Mouse (Mus musculus): ENCODE measurements around the gene Fxyd5. TPM values are rescaled to one million over a fixed set of nuclear protein-coding genes. Genes with fewer than 3 reads are reported as not detected.

The Fxyd5 gene
- polyA plus RNA-seq, 1 experiment from 2014 or later: 32.6 TPM

GRCm38 (mm10) chr7:31050487-31050886 lies 8.2 kb upstream of the Fxyd5 start:
- Histone ChIP-seq H3K4me3 (ENCODE audit: low read length) (peak overlapping the region; percentile 8; the same call in 1 of the 2 replicates), H3K27me3 (ENCODE audit: insufficient read depth, low read length) (peaks cover 62% of the 10 kb centered on the region)
- 2% methylated on average over 6 of the region's 6 CpGs for WGBS

GRCm38 (mm10) chr7:31049846-31050281 lies 7.6 kb upstream of the Fxyd5 start:
- peak overlapping the region; percentile 37 for H3K4me2 ChIP-seq (replicated peaks; ENCODE audit: low read depth, low read length)
- no peak for ATAC-seq (ENCODE audit: low FRiP score, low TSS enrichment)
- no peaks in the 10 kb centered on the region for H3K36me3 ChIP-seq (ENCODE audit: insufficient read depth, low read length)
- no peak overlapping the region for H3K27ac ChIP-seq (ENCODE audit: low read length)
- 1% methylated on average over 10 of the region's 15 CpGs for WGBS
- 0 out of 2 replicates have a peak overlapping the region, but pooled peaks have one; percentile 5 for H3K9ac ChIP-seq (replicated peaks; ENCODE audit: low read length)
- no peaks in the 10 kb centered on the region for H3K9me3 ChIP-seq (ENCODE audit: low read length)
- peaks cover 42% of the 10 kb centered on the region for H3K4me1 ChIP-seq (ENCODE audit: insufficient read depth, low read length)
- H3K4me3 ChIP-seq (ENCODE audit: low read length): peak overlapping the region; percentile 8
- peaks cover 62% of the 10 kb centered on the region for H3K27me3 ChIP-seq (ENCODE audit: insufficient read depth, low read length)

More at GRCm38 (mm10) chr7:31050487-31050886, 8.2 kb upstream of the Fxyd5 start:
- ATAC-seq (ENCODE audit: low FRiP score, low TSS enrichment): no peak
- Histone ChIP-seq H3K9ac (replicated peaks; ENCODE audit: low read length) (no peak overlapping the region), H3K27ac (ENCODE audit: low read length) (no peak overlapping the region), H3K4me1 (ENCODE audit: insufficient read depth, low read length) (peaks cover 48% of the 10 kb centered on the region), H3K4me2 (replicated peaks; ENCODE audit: low read depth, low read length) (peak overlapping the region; percentile 37; the same call in 1 of the 2 replicates), H3K9me3 (ENCODE audit: low read length) (no peaks in the 10 kb centered on the region), H3K36me3 (ENCODE audit: insufficient read depth, low read length) (no peaks in the 10 kb centered on the region)

DNA sequence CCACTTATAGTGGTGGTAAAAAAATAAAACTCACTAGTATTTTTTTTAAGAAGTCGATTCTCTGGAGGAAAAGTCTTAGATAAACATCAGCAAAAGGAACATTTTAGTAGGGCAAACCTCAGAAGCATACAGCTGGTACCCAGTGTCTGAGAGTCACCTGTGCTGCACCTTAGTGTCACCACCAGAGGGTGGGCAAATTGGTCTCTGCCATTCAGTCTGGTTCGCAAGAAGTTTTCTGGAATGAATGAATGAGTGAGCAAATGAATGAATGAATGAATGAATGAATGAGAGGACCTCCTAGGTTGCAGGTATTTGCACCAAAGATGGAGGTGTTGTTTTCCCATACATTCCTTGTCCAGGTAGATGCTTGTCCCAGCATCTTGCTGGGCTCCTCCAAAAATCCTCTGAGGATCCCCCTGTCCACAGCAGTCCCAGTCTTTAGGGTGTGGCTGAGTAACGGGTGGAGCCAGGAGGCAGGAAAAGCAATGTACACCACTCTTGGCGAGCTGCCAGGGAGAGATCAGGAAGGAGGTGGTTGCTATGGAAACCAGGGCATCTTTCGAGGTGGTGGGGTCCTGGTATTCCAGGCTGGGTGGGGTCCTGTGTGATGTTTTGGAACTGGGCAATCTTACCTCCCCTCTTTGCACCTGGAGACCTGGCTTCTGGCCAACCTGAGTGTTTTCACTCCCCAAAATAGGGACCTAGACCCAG lies 7.0 kb upstream of the Fxyd5 start:
- H3K9ac ChIP-seq (replicated peaks; ENCODE audit: low read length): no peak overlapping the region
- peak overlapping the region; percentile 8 for H3K4me3 ChIP-seq (ENCODE audit: low read length)
- peaks cover 64% of the 10 kb centered on the region for H3K27me3 ChIP-seq (ENCODE audit: insufficient read depth, low read length)
- H3K36me3 ChIP-seq (ENCODE audit: insufficient read depth, low read length): no peaks in the 10 kb centered on the region
- no peak for ATAC-seq (ENCODE audit: low FRiP score, low TSS enrichment)
- H3K27ac ChIP-seq (ENCODE audit: low read length): no peak overlapping the region
- 16% methylated on average over 5 of the region's 5 CpGs for WGBS
- no peaks in the 10 kb centered on the region for H3K9me3 ChIP-seq (ENCODE audit: low read length)
- peak overlapping the region; percentile 37; the same call in 1 of the 2 replicates for H3K4me2 ChIP-seq (replicated peaks; ENCODE audit: low read depth, low read length)
- peaks cover 36% of the 10 kb centered on the region for H3K4me1 ChIP-seq (ENCODE audit: insufficient read depth, low read length)

DNA sequence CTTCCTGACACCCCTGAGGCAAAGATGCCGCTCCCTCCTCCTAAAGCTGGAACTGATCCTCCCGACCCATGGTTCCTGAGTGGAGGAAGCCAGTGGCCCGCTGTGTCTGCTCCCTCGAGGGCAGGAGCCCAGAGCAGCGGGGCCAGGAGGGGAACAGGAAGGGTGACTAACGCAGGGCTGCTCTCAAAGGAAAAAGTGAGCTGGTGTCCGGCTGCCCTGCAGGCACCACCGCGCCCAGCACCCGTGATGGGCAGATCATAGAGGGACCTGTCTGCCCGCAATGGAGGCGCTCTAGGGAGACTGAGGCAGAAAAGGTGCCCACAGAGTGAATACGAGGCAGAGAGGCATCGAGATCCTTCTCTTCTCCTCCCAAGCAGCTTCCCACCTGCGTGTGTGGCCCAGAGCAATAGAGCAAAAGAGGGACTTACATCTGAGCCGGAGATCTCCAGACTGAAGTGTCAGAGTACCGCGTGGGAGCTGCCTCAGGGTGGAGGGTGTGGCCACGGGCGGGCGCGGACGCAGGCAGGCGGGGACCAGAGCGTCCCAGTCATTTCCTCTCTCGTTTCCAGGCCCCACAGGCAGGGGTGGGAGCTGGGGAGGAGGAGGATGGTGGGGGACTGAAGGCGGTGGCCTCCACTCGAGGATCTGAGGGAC lies 492 bp downstream of the Fxyd5 start:
- Histone ChIP-seq H3K27ac (ENCODE audit: low read length) (no peak overlapping the region; the same call in 1 of the 2 replicates), H3K9me3 (ENCODE audit: low read length) (no peaks in the 10 kb centered on the region), H3K4me2 (replicated peaks; ENCODE audit: low read depth, low read length) (peak overlapping the region; percentile 61), H3K4me3 (ENCODE audit: low read length) (peak overlapping the region; percentile 43), H3K4me1 (ENCODE audit: insufficient read depth, low read length) (peaks cover 15% of the 10 kb centered on the region), H3K9ac (replicated peaks; ENCODE audit: low read length) (peak overlapping the region; percentile 55), H3K27me3 (ENCODE audit: insufficient read depth, low read length) (peaks cover 32% of the 10 kb centered on the region), H3K36me3 (ENCODE audit: insufficient read depth, low read length) (no peaks in the 10 kb centered on the region)
- peak; percentile 73; the same call in 1 of the 2 replicates for ATAC-seq (ENCODE audit: low FRiP score, low TSS enrichment)
- under 1% methylated on average over 28 of the region's 28 CpGs for WGBS

DNA sequence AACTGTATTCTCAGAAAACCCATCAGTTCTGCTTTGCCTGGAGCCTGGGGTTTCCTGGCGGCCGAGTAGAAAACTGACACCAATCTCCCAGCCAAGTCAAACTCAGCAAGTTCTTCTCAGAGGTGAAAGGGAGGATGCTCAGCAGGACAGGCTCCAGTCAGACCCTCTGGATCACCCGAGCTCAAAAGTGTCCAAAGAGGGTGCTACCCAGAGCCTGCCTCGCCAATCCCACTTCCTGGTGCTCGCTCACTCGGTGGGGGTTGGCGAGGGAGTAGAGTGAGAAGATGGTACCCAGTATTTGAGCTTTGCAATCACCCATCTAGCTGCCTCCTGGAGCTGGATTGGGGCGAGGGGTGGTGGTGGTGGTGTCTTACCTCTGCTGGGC lies 1.3 kb downstream of the Fxyd5 start:
- Histone ChIP-seq H3K9ac (replicated peaks; ENCODE audit: low read length) (no peak overlapping the region), H3K27ac (ENCODE audit: low read length) (no peak overlapping the region), H3K4me3 (ENCODE audit: low read length) (peak overlapping the region; percentile 43), H3K36me3 (ENCODE audit: insufficient read depth, low read length) (no peaks in the 10 kb centered on the region), H3K4me2 (replicated peaks; ENCODE audit: low read depth, low read length) (peak overlapping the region; percentile 61), H3K27me3 (ENCODE audit: insufficient read depth, low read length) (peaks cover 32% of the 10 kb centered on the region), H3K4me1 (ENCODE audit: insufficient read depth, low read length) (peaks cover 15% of the 10 kb centered on the region), H3K9me3 (ENCODE audit: low read length) (no peaks in the 10 kb centered on the region)
- ATAC-seq (ENCODE audit: low FRiP score, low TSS enrichment): no peak
- 48% methylated on average over 8 of the region's 8 CpGs for WGBS

DNA sequence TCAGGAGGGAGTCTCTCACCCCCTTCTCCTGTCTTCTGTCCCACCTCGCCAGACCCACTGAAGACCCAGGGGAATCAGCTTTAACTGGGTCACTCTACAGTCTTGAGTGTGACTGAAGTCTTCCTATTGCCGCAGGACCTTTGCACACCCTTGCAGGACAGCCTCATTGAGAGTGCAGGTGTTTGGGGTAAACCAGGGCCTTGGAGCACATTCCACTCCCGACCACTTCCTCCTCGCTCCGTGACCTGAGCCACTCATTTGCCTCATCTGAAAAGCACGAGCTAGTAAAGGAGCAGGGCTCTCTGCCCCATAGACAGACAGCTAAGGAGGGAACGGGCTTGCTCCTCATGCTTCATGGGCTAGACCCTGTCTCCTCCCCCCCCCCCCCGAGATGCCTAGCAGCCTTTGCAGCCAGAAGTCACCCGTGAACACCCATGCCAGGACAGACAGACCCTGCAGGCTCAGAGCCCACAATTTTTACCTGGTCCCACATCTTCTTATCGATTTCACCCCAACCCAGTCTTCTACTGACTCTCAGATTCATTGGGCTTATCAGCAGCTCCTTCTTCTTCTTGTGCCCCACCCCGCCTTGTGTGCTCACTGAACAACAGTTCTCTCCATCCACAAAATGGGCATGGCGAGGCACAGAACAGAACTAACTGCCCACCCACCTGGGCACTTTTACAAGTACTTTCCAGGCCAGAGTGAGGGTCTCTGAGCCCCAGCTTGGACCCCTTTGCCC lies 1.8 kb downstream of the Fxyd5 start:
- H3K4me2 ChIP-seq (replicated peaks; ENCODE audit: low read depth, low read length): no peak overlapping the region

GRCm38 (mm10) chr7:31039011-31039410 lies 3.3 kb downstream of the Fxyd5 start:
- WGBS: 88% methylated on average over 4 of the region's 4 CpGs
- Histone ChIP-seq H3K36me3 (ENCODE audit: insufficient read depth, low read length) (no peaks in the 10 kb centered on the region), H3K4me2 (replicated peaks; ENCODE audit: low read depth, low read length) (no peak overlapping the region), H3K4me3 (ENCODE audit: low read length) (no peak overlapping the region), H3K9ac (replicated peaks; ENCODE audit: low read length) (no peak overlapping the region), H3K27me3 (ENCODE audit: insufficient read depth, low read length) (peaks cover 23% of the 10 kb centered on the region), H3K27ac (ENCODE audit: low read length) (no peak overlapping the region), H3K9me3 (ENCODE audit: low read length) (no peaks in the 10 kb centered on the region), H3K4me1 (ENCODE audit: insufficient read depth, low read length) (peaks cover 15% of the 10 kb centered on the region)
- no peak for ATAC-seq (ENCODE audit: low FRiP score, low TSS enrichment)

More for the DNA sequence above, 1.8 kb downstream of the Fxyd5 start:
- no peak for ATAC-seq (ENCODE audit: low FRiP score, low TSS enrichment)
- Histone ChIP-seq H3K4me3 (ENCODE audit: low read length) (no peak overlapping the region), H3K9me3 (ENCODE audit: low read length) (no peaks in the 10 kb centered on the region), H3K36me3 (ENCODE audit: insufficient read depth, low read length) (no peaks in the 10 kb centered on the region), H3K4me1 (ENCODE audit: insufficient read depth, low read length) (peaks cover 15% of the 10 kb centered on the region), H3K27me3 (ENCODE audit: insufficient read depth, low read length) (peaks cover 32% of the 10 kb centered on the region), H3K9ac (replicated peaks; ENCODE audit: low read length) (no peak overlapping the region), H3K27ac (ENCODE audit: low read length) (no peak overlapping the region)
- WGBS: 81% methylated on average over 11 of the region's 12 CpGs

- no peak overlapping the region for H3K4me2 ChIP-seq (replicated peaks; ENCODE audit: low read depth, low read length)
- H3K4me1 ChIP-seq (ENCODE audit: insufficient read depth, low read length): peaks cover 13% of the 10 kb centered on the region
- peaks cover 14% of the 10 kb centered on the region; the same call in 1 of the 2 replicates for H3K27me3 ChIP-seq (ENCODE audit: insufficient read depth, low read length)
- H3K4me3 ChIP-seq (ENCODE audit: low read length): no peak overlapping the region
- no peak overlapping the region for H3K27ac ChIP-seq (ENCODE audit: low read length)
- WGBS: 68% methylated on average over 2 of the region's 2 CpGs
- no peak for ATAC-seq (ENCODE audit: low FRiP score, low TSS enrichment)
- H3K9ac ChIP-seq (replicated peaks; ENCODE audit: low read length): no peak overlapping the region
- H3K9me3 ChIP-seq (ENCODE audit: low read length): no peaks in the 10 kb centered on the region
- H3K36me3 ChIP-seq (ENCODE audit: insufficient read depth, low read length): no peaks in the 10 kb centered on the region
Measured at GRCm38 (mm10) chr7:31037675-31038074, 4.6 kb downstream of the Fxyd5 start.

DNA sequence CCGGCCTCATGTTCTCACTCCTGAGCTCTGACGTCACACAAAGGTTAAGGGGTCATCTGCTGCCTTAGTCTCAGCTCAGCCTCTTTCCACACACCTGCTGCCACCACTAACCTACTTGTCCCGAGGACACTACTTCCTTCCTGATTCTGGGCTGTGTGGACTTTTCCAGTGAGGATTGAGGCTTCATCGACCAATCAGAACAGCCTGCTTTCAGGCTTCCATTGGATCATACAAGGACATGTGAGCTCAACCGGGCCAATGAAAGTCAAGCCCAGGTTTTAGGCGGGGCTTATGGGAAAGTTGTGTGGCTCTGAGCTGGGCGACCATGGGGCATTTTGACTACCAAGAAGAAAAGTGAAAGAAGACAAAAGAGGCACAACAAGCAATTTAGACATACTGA lies 5.4 kb downstream of the Fxyd5 start:
- WGBS: 83% methylated on average over 7 of the region's 7 CpGs
- no peaks in the 10 kb centered on the region for H3K9me3 ChIP-seq (ENCODE audit: low read length)

More for the DNA sequence above, 5.4 kb downstream of the Fxyd5 start:
- peaks cover 6% of the 10 kb centered on the region for H3K4me1 ChIP-seq (ENCODE audit: insufficient read depth, low read length)
- no peak overlapping the region for H3K4me3 ChIP-seq (ENCODE audit: low read length)
- H3K36me3 ChIP-seq (ENCODE audit: insufficient read depth, low read length): no peaks in the 10 kb centered on the region
- ATAC-seq (ENCODE audit: low FRiP score, low TSS enrichment): no peak
- H3K27ac ChIP-seq (ENCODE audit: low read length): no peak overlapping the region
- peaks cover 9% of the 10 kb centered on the region; the same call in 1 of the 2 replicates for H3K27me3 ChIP-seq (ENCODE audit: insufficient read depth, low read length)
- no peak overlapping the region for H3K4me2 ChIP-seq (replicated peaks; ENCODE audit: low read depth, low read length)
- no peak overlapping the region for H3K9ac ChIP-seq (replicated peaks; ENCODE audit: low read length)

All from kidney, embryonic 16.5 days (tissue).